Mouse (Mus musculus) gastrocnemius, postnatal 25 days (tissue): Measurements from ENCODE around the gene Btbd35f26. TPM values are rescaled to one million over a fixed set of nuclear protein-coding genes. Genes with fewer than 3 reads are reported as not detected.
"Not testable (repeated sequence)": the region's sequence is repeated elsewhere in the genome, so short reads cannot be mapped to it uniquely, and the experiment has no call there.

ENCODE experiments used
- DNase-seq: peaks from one replicate; pipeline ENCODE4 v3.0.0; 2022
- long read RNA-seq, 2 experiments: library from polyadenylated mRNA; stranded (forward); transcript quantifications; one replicate each; pipeline ENCODE4 v2.0.0; 2021
- total RNA-seq, 2 experiments: library from RNA; stranded (reverse); gene quantifications; 1 replicate in 1 of 2; 2 replicates in 1 of 2; pipeline ENCODE4 v1.2.3; 2021

Gene Btbd35f26
- total RNA-seq, result not detected
- long read RNA-seq, experiment 1, result 0 reads
- long read RNA-seq, experiment 2, result 0 reads

DNA sequence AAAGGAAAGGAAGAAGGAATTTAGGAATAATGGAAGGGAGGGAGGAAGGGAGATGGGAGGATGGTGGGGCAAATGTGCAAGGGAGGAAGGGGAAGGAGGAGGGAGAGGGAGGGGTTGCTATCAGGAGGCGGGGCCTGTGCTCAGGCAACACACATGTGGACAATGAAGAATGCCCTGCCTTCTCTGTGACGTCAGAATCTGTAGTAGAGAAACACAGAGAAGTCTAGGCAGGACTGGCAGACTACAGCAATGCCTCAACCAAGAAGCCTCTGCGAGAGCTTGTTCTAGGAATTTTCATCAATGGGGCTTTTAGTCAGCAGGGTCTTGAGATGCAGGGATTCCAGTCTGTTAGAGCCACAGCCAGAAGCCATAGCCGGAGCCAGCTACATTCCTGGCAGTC lies at the start of gene Btbd35f26:
TSS of gene Btbd35f26 (plus strand) at position 301 of the 400 bp plus-strand sequence.
- not testable (repeated sequence) for DNase-seq

DNA sequence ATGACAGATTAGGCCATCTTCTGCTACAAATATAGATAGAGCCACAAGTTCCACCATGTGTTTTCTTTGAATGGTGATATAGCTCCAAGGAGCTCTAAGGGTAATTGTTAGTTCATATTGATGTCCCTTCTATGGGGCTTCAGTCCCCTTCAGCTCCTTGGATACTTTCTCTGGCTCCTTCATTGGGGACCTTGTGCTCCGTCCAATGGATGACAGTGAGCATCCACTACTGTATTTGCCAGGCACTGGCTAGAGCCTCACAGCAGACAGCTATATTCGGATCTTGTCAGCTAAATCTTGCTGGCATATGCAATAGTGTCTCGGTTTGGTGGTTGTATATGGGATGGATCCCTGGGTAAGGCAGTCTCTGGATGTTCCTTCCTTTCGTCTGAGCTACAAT lies 5.7 kb downstream of the Btbd35f26 start:
- peak; percentile 4 for DNase-seq

DNA sequence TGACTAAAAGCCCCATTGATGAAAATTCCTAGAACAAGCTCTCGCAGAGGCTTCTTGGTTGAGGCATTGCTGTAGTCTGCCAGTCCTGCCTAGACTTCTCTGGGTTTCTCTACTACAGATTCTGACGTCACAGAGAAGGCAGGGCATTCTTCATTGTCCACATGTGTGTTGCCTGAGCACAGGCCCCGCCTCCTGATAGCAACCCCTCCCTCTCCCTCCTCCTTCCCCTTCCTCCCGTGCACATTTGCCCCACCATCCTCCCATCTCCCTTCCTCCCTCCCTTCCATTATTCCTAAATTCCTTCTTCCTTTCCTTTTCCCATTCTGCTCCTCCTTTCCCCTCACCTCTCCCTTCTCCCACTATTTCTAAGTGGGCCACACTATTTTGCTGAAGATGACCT lies 47.6 kb downstream of the Btbd35f26 start, which contains the start of gene Btbd35f19:
TSS of gene Btbd35f19 (minus strand) at position 101 of the 400 bp plus-strand sequence.
- DNase-seq, result not testable (repeated sequence)

Other genes starting within 250 kb of the Btbd35f26 start
- not detected for gene Btbd35f29, start 218.8 kb upstream of the Btbd35f26 start, total RNA-seq
- gene Spin2f, start 82.6 kb upstream of the Btbd35f26 start, total RNA-seq, result not detected
- gene Btbd35f19, start 47.5 kb downstream of the Btbd35f26 start, total RNA-seq, result not detected
- gene Gm21883, start 237.8 kb downstream of the Btbd35f26 start, total RNA-seq, result not detected